Comparison of ENCODE assay signal across 10 mouse cellular contexts in genomic region chr8:46092667-46093360, GRCm38 (mm10). TPM values are rescaled to one million over a fixed set of nuclear protein-coding genes. Genes with fewer than 3 reads are reported as not detected.
DNase-seq lines count a peak whose midpoint lies in the region; ATAC-seq and TF ChIP-seq lines count a peak whose summit lies in the region.
"Had no signal": no experiment of that assay in that cellular context is flagged by ENCODE, and none has a peak within 500 bp of the region (broad histone marks: within the 10 kb centered on the region; RNA-seq: fewer than 3 reads in every experiment).

No protein-coding gene starts in this region.

- H3K27ac ChIP-seq in liver, adult 2 months (replicated peaks; ENCODE audit: insufficient read depth, low read depth, low read length) = no peak overlapping the region
- no peak overlapping the region for H3K27ac ChIP-seq in liver, embryonic 12.5 days
- H3K27ac ChIP-seq: embryonic facial prominence, embryonic 15.5 days had no signal

- H3K27me3 ChIP-seq in liver, adult 2 months (ENCODE audit: control insufficient read depth, insufficient read depth, low read length) = no peaks in the 10 kb centered on the region
- H3K27me3 ChIP-seq in liver, embryonic 12.5 days (replicated peaks) = no peaks in the 10 kb centered on the region
- H3K27me3 ChIP-seq: embryonic facial prominence, embryonic 15.5 days had no signal

- H3K4me3 ChIP-seq in liver, adult 2 months (ENCODE audit: insufficient read depth, low read depth, low read length) = no peak overlapping the region
- H3K4me3 ChIP-seq in liver, embryonic 12.5 days = no peak overlapping the region
- H3K4me3 ChIP-seq: embryonic facial prominence, embryonic 15.5 days had no signal

- WGBS in liver, adult 2 months = 48% methylated on average over 6 of the region's 6 CpGs
- 69% methylated on average over 6 of the region's 6 CpGs for WGBS in liver, embryonic 12.5 days (ENCODE audit: insufficient replicate concordance)

- no peak overlapping the region for H3K9ac ChIP-seq in liver, adult 2 months (ENCODE audit: low read depth, low read length)
- H3K9ac ChIP-seq in liver, embryonic 12.5 days = no peak overlapping the region
- H3K9ac ChIP-seq: embryonic facial prominence, embryonic 15.5 days had no signal

- H3K4me1 ChIP-seq in liver, adult 2 months (ENCODE audit: control insufficient read depth, insufficient read depth, low read length) = 0 out of 2 replicates have a peak, but pooled peaks cover 3% of the 10 kb centered on the region
- no peaks in the 10 kb centered on the region for H3K4me1 ChIP-seq in liver, embryonic 12.5 days
- H3K4me1 ChIP-seq: embryonic facial prominence, embryonic 15.5 days had no signal

- DNase-seq in gastrocnemius, adult 18-20 months (ENCODE audit: low spot score) = peak; percentile 34
- DNase-seq in gastrocnemius, postnatal 25 days = no peak
- DNase-seq in liver, adult 2 months (ENCODE audit: extremely low read depth, low read depth, low spot score) = peak; percentile 58
- peak; percentile 61 to 68 for DNase-seq in heart, postnatal 10 days
- no peak for DNase-seq in right cerebral cortex, adult 2 months (ENCODE audit: low spot score in 2 of 2)
- no peak for DNase-seq in spleen, postnatal 36 days (ENCODE audit: low spot score in 2 of 2)
- DNase-seq: layer of hippocampus, postnatal 36 days had no signal

- no peak for ATAC-seq in liver, embryonic 12.5 days
- ATAC-seq in megakaryocyte progenitor cell, adult 5-6 weeks (replicated peaks; ENCODE audit: poor library complexity) = 0 out of 2 replicates have a peak, but pooled peaks have one; percentile 11

- H3K79me2 ChIP-seq in liver, adult 2 months (ENCODE audit: control insufficient read depth, insufficient read depth, low read length) = no peaks in the 10 kb centered on the region

- no peaks in the 10 kb centered on the region for H3K9me3 ChIP-seq in liver, embryonic 12.5 days (replicated peaks)
- H3K9me3 ChIP-seq: embryonic facial prominence, embryonic 15.5 days had no signal

- no peak overlapping the region for H3K4me2 ChIP-seq in liver, embryonic 12.5 days
- H3K4me2 ChIP-seq: embryonic facial prominence, embryonic 15.5 days had no signal

- no peak for TF ChIP-seq CTCF in liver, adult 2 months (IDR thresholded peaks at IDR 0.05; ENCODE audit: low read depth, low read length)

- no peak for TF ChIP-seq POLR2A in liver, adult 2 months (IDR thresholded peaks at IDR 0.05; ENCODE audit: extremely low read depth, insufficient read depth, low read length)

- peaks cover 2% of the 10 kb centered on the region for H3K36me3 ChIP-seq in liver, adult 2 months (ENCODE audit: control insufficient read depth, insufficient read depth, low read length)
- peaks cover 9% of the 10 kb centered on the region; the same call in 1 of the 2 replicates for H3K36me3 ChIP-seq in liver, embryonic 12.5 days
- H3K36me3 ChIP-seq: embryonic facial prominence, embryonic 15.5 days had no signal

- intact Hi-C loops in heart, postnatal 10 days (cut with DNase I) = loop anchor here (5.0 kb wide), 1 partner anchor 59 kb away; the partner anchor contains the start of genes Cfap97 and Snx25

RNA-seq across cellular contexts. Expression of gene Cfap97, which starts 58.8 kb away (rescaled TPM):
- 10 to 100 TPM; 13.6 to 14.9 TPM for total RNA-seq in gastrocnemius, adult 18-20 months (2021)
- total RNA-seq in gastrocnemius, postnatal 25 days (2021) = 10 to 100 TPM; 11.1 to 11.3 TPM
- total RNA-seq in liver, adult 2 months (2014; rRNA removed) = 8.7 and 10.1 TPM in 2 replicates
- polyA plus RNA-seq in liver, adult 2 months (2012; rRNA removed) = 3.0 and 3.4 TPM in 2 replicates
- 12.1 and 12.5 TPM in 2 replicates for polyA plus RNA-seq in liver, embryonic 12.5 days (2016; fragmentation: Nextera tagmentation; extraction: Ambion mirVana)
- total RNA-seq in heart, postnatal 10 days (2021) = 10 to 100 TPM; 13.4 to 16.5 TPM
- 31.3 and 31.7 TPM in 2 replicates for total RNA-seq in megakaryocyte progenitor cell, adult 5-6 weeks (2015)
- 23.7 and 27.8 TPM in 2 replicates for total RNA-seq in megakaryocyte progenitor cell, adult 5-6 weeks (2017)

RNA-seq across cellular contexts. Expression of gene Snx25, which starts 59.1 kb away (rescaled TPM):
- total RNA-seq in gastrocnemius, adult 18-20 months (2021) = 1 to 10 TPM; 5.8 to 7.4 TPM
- total RNA-seq in gastrocnemius, postnatal 25 days (2021) = 1 to 10 TPM; 4.7 to 5.5 TPM
- 10.7 and 11.7 TPM in 2 replicates for total RNA-seq in liver, adult 2 months (2014; rRNA removed)
- polyA plus RNA-seq in liver, adult 2 months (2012; rRNA removed) = 2.6 and 3.0 TPM in 2 replicates
- 5.7 and 6.2 TPM in 2 replicates for polyA plus RNA-seq in liver, embryonic 12.5 days (2016; fragmentation: Nextera tagmentation; extraction: Ambion mirVana)
- 10 to 100 TPM; 13.2 to 13.7 TPM for total RNA-seq in heart, postnatal 10 days (2021)
- total RNA-seq in megakaryocyte progenitor cell, adult 5-6 weeks (2015) = 11.7 and 11.9 TPM in 2 replicates
- 8.9 and 9.7 TPM in 2 replicates for total RNA-seq in megakaryocyte progenitor cell, adult 5-6 weeks (2017)

Comparison
In these comparisons a context has a peak if more than half of its experiments do, and no peak if none do; other contexts are left out.
1. DNase-seq: peak in gastrocnemius, adult 18-20 months (single experiment), liver, adult 2 months (single experiment) and heart, postnatal 10 days (2 of 2); none in gastrocnemius, postnatal 25 days (single experiment), right cerebral cortex, adult 2 months (0 of 2) and spleen, postnatal 36 days (0 of 2).